Mouse (Mus musculus): ENCODE measurements at regions not wholly inside any gene's neighbourhood (a gene's known extent, or its start where the extent isn't known, plus 50 kb on each side); places are given as distances from the start of the nearest gene placed in this dataset.

DNA sequence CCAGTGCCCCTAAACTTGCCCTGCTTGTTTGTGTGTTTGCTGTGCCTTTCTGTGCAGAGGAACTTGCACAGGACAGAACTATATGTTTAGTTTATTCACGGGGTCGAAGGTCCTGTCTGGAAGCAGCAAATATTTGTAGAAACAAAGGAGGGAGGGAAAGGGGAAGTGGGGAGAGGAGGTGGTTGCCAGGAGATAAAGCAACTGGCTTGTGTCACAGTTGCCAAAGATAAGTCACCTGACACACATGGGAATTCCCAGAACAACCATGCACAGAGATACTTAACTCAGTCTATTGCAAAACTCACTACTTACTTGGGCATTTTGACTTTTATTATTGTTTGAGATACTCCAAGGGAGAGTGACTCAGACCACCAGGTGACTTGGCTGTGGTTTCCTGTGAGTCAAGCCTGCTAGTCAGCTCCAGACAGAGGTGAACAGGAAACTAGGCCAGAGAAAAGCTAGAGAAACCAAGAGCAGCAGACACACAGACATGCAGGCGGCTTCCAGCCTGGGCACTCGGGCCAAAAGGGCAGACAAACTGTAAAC lies 152.5 kb upstream of the Ctnnb1 start:
- no peak for TF ChIP-seq CTCF (conservative IDR thresholded peaks at IDR 0.05; ENCODE audit: low read length)
- TF ChIP-seq NANOG (IDR thresholded peaks at IDR 0.05; ENCODE audit: borderline replicate concordance, low read length): no peak
- TF ChIP-seq POU5F1 (IDR thresholded peaks at IDR 0.05; ENCODE audit: borderline replicate concordance, low read length): no peak

All from E14TG2a.4 (cell line).